Mouse (Mus musculus) intestine, embryonic 15.5 days (tissue): ENCODE measurements around the gene Comp. TPM values are rescaled to one million over a fixed set of nuclear protein-coding genes. Genes with fewer than 3 reads are reported as not detected.
A peak's percentile ranks its signal among the peaks of the same experiment; 100 is the strongest.

Source experiments
- ATAC-seq: fragments of 200-750 bp; cut with Nextera tagmentation; 2 replicates; pipeline ENCODE4 v1.8.0; 2017; ENCODE audit warnings: moderate TSS enrichment, moderate library complexity
- H3K27ac ChIP-seq: fragments of 300-500 bp; sonication (generic); 2 replicates; pipeline ENCODE4 v1.5.1; 2015; ENCODE audit warnings: mild to moderate bottlenecking, inconsistent platforms
- H3K27me3 ChIP-seq: fragments of 300-500 bp; sonication (generic); replicated peaks from 2 replicates; pipeline ENCODE4 v1.6.1; 2015; ENCODE audit warnings: inconsistent platforms
- H3K36me3 ChIP-seq: fragments of 300-500 bp; sonication (generic); 2 replicates; pipeline ENCODE4 v1.6.1; 2015; ENCODE audit warnings: inconsistent platforms
- H3K4me1 ChIP-seq: fragments of 300-500 bp; sonication (generic); replicated peaks from 2 replicates; pipeline ENCODE4 v1.6.1; 2015; ENCODE audit warnings: inconsistent platforms
- H3K4me2 ChIP-seq: fragments of 300-500 bp; sonication (generic); replicated peaks from 2 replicates; pipeline ENCODE4 v1.6.1; 2015; ENCODE audit warnings: mild to moderate bottlenecking, inconsistent platforms
- H3K4me3 ChIP-seq: fragments of 300-500 bp; sonication (generic); replicated peaks from 2 replicates; pipeline ENCODE4 v1.5.1; 2015; ENCODE audit warnings: inconsistent platforms
- H3K9ac ChIP-seq: fragments of 300-500 bp; sonication (generic); 2 replicates; pipeline ENCODE4 v1.6.1; 2015; ENCODE audit warnings: inconsistent platforms
- H3K9me3 ChIP-seq: fragments of 300-500 bp; sonication (generic); 2 replicates; pipeline ENCODE4 v1.6.1; 2016; ENCODE audit warnings: inconsistent platforms
- WGBS: fragments of 180-500 bp; shearing (Covaris S2); methylation state at CpG from one replicate; pipeline ENCODE4 v1.1.7; 2015; 5-methylcytosine and 5-hydroxymethylcytosine counted together
- polyA plus RNA-seq: library from polyadenylated mRNA; unstranded; fragments of >200 nt; fragmentation: Nextera tagmentation; extraction: Ambion mirVana; gene quantifications from 2 replicates; pipeline ENCODE4 v1.2.1, GENCODE M21; 2015

Comp gene
- 0.39 and 0.82 TPM in 2 replicates for polyA plus RNA-seq

GRCm38 (mm10) chr8:70373397-70374317 is at the start of gene Comp:
Gene Comp (plus strand): TSS chr8:70373558.
- H3K27ac ChIP-seq, result no peak within 1 kb of the TSS
- H3K4me1 ChIP-seq, result peaks cover 34% of the 10 kb centered on the region
- H3K4me3 ChIP-seq, result peak within 1 kb of the TSS; percentile 42
- no peaks in the 10 kb centered on the region for H3K9me3 ChIP-seq
- 3% methylated on average over 47 of the region's 47 CpGs for WGBS
- no peak for ATAC-seq
- H3K36me3 ChIP-seq, result no peaks in the 10 kb centered on the region
- peak within 1 kb of the TSS; percentile 26; the same call in 1 of the 2 replicates for H3K9ac ChIP-seq
- H3K4me2 ChIP-seq, result peak within 1 kb of the TSS; percentile 81
- H3K27me3 ChIP-seq, result peaks cover 71% of the 10 kb centered on the region

- no peaks in the 10 kb centered on the region for H3K36me3 ChIP-seq
- ATAC-seq, result no peak
- 91% methylated on average over 3 of the region's 3 CpGs for WGBS
- no peak overlapping the region for H3K4me2 ChIP-seq
- H3K27ac ChIP-seq, result no peak overlapping the region
- no peak overlapping the region for H3K4me3 ChIP-seq
- no peaks in the 10 kb centered on the region for H3K9me3 ChIP-seq
- no peaks in the 10 kb centered on the region for H3K4me1 ChIP-seq
- no peak overlapping the region for H3K9ac ChIP-seq
- H3K27me3 ChIP-seq, result no peaks in the 10 kb centered on the region
Observed at GRCm38 (mm10) chr8:70323716-70324115, 49.6 kb upstream of the Comp start.

GRCm38 (mm10) chr8:70327512-70327911 is 45.8 kb upstream of the Comp start:
- Histone ChIP-seq H3K36me3 (peaks cover 11% of the 10 kb centered on the region), H3K4me1 (peaks cover 14% of the 10 kb centered on the region), H3K4me3 (no peak overlapping the region), H3K27ac (no peak overlapping the region), H3K9me3 (no peaks in the 10 kb centered on the region), H3K9ac (no peak overlapping the region), H3K4me2 (no peak overlapping the region), H3K27me3 (peaks cover 3% of the 10 kb centered on the region; the same call in 1 of the 2 replicates)
- ATAC-seq, result no peak
- WGBS, result 85% methylated on average over 6 of the region's 6 CpGs

GRCm38 (mm10) chr8:70329124-70329834 is 44.1 kb upstream of the Comp start, which contains the start of gene Gdf1:
Gene Gdf1 (plus strand): TSS chr8:70329817.
- Histone ChIP-seq H3K9ac (no peak within 1 kb of the TSS), H3K27ac (no peak within 1 kb of the TSS), H3K36me3 (peaks cover 29% of the 10 kb centered on the region), H3K4me1 (peaks cover 14% of the 10 kb centered on the region), H3K9me3 (no peaks in the 10 kb centered on the region), H3K27me3 (peaks cover 3% of the 10 kb centered on the region; the same call in 1 of the 2 replicates), H3K4me2 (peak within 1 kb of the TSS; percentile 39), H3K4me3 (0 out of 2 replicates have a peak within 1 kb of the TSS, but pooled peaks have one; percentile 10)
- peak; percentile 17; the same call in 1 of the 2 replicates for ATAC-seq
- 32% methylated on average over 14 of the region's 14 CpGs for WGBS

- H3K9ac ChIP-seq, result no peak overlapping the region
- peak; percentile 12 for ATAC-seq
- H3K36me3 ChIP-seq, result peaks cover 37% of the 10 kb centered on the region
- WGBS, result 20% methylated on average over 45 of the region's 45 CpGs
- H3K4me1 ChIP-seq, result peaks cover 14% of the 10 kb centered on the region
- no peak overlapping the region for H3K27ac ChIP-seq
- H3K9me3 ChIP-seq, result no peaks in the 10 kb centered on the region
- H3K4me3 ChIP-seq, result 0 out of 2 replicates have a peak overlapping the region, but pooled peaks have one; percentile 10
- H3K4me2 ChIP-seq, result peak overlapping the region; percentile 39
- H3K27me3 ChIP-seq, result peaks cover 3% of the 10 kb centered on the region; the same call in 1 of the 2 replicates
Observed at GRCm38 (mm10) chr8:70329835-70330740, 43.3 kb upstream of the Comp start.

GRCm38 (mm10) chr8:70330741-70331364 is 42.5 kb upstream of the Comp start:
- H3K27ac ChIP-seq, result no peak overlapping the region
- no peak overlapping the region for H3K9ac ChIP-seq
- H3K4me1 ChIP-seq, result peaks cover 14% of the 10 kb centered on the region
- peaks cover 45% of the 10 kb centered on the region for H3K36me3 ChIP-seq
- peaks cover 3% of the 10 kb centered on the region; the same call in 1 of the 2 replicates for H3K27me3 ChIP-seq
- ATAC-seq, result peak; percentile 69
- 0 out of 2 replicates have a peak overlapping the region, but pooled peaks have one; percentile 9 for H3K4me3 ChIP-seq
- peak overlapping the region; percentile 39 for H3K4me2 ChIP-seq
- H3K9me3 ChIP-seq, result no peaks in the 10 kb centered on the region
- WGBS, result 47% methylated on average over 53 of the region's 53 CpGs

- Histone ChIP-seq H3K9me3 (no peaks in the 10 kb centered on the region), H3K27ac (no peak overlapping the region), H3K9ac (no peak overlapping the region), H3K4me3 (no peak overlapping the region), H3K4me1 (peaks cover 14% of the 10 kb centered on the region), H3K36me3 (peaks cover 51% of the 10 kb centered on the region), H3K27me3 (peaks cover 3% of the 10 kb centered on the region; the same call in 1 of the 2 replicates), H3K4me2 (no peak overlapping the region)
- WGBS, result 79% methylated on average over 19 of the region's 19 CpGs
- ATAC-seq, result no peak
Observed at GRCm38 (mm10) chr8:70331526-70331925, 41.8 kb upstream of the Comp start.

GRCm38 (mm10) chr8:70332070-70332877 is 41.1 kb upstream of the Comp start:
- H3K9me3 ChIP-seq, result no peaks in the 10 kb centered on the region
- H3K9ac ChIP-seq, result no peak overlapping the region
- 30% methylated on average over 41 of the region's 41 CpGs for WGBS
- peaks cover 14% of the 10 kb centered on the region for H3K4me1 ChIP-seq
- ATAC-seq, result peak; percentile 84
- H3K27me3 ChIP-seq, result peaks cover 3% of the 10 kb centered on the region; the same call in 1 of the 2 replicates
- H3K27ac ChIP-seq, result no peak overlapping the region
- H3K4me3 ChIP-seq, result no peak overlapping the region
- H3K36me3 ChIP-seq, result peaks cover 59% of the 10 kb centered on the region
- H3K4me2 ChIP-seq, result no peak overlapping the region

GRCm38 (mm10) chr8:70332878-70333202 is 40.5 kb upstream of the Comp start:
- ATAC-seq, result no peak
- Histone ChIP-seq H3K9me3 (no peaks in the 10 kb centered on the region), H3K4me2 (no peak overlapping the region), H3K27ac (no peak overlapping the region), H3K9ac (no peak overlapping the region), H3K4me1 (peaks cover 14% of the 10 kb centered on the region), H3K27me3 (peaks cover 3% of the 10 kb centered on the region; the same call in 1 of the 2 replicates), H3K4me3 (no peak overlapping the region), H3K36me3 (peaks cover 64% of the 10 kb centered on the region)
- WGBS, result 94% methylated on average over 6 of the region's 6 CpGs

GRCm38 (mm10) chr8:70338931-70339330 is 34.4 kb upstream of the Comp start:
- peaks cover 89% of the 10 kb centered on the region for H3K36me3 ChIP-seq
- H3K9ac ChIP-seq, result no peak overlapping the region
- no peak overlapping the region for H3K4me2 ChIP-seq
- no peaks in the 10 kb centered on the region for H3K27me3 ChIP-seq
- H3K27ac ChIP-seq, result no peak overlapping the region
- ATAC-seq, result no peak
- H3K4me3 ChIP-seq, result no peak overlapping the region
- 88% methylated on average over 7 of the region's 7 CpGs for WGBS
- no peaks in the 10 kb centered on the region for H3K9me3 ChIP-seq
- H3K4me1 ChIP-seq, result no peaks in the 10 kb centered on the region
